Mouse (Mus musculus) myocyte (in vitro differentiated cells): ENCODE measurements around the gene Trim7. TPM values are rescaled to one million over a fixed set of nuclear protein-coding genes. Genes with fewer than 3 reads are reported as not detected.
"Not testable (repeated sequence)": the region's sequence is repeated elsewhere in the genome, so short reads cannot be mapped to it uniquely, and the experiment has no call there.

Experiments
- H3K27me3 ChIP-seq: one replicate; pipeline ENCODE4 v1.6.1; 2011; ENCODE audit not compliant: control insufficient read depth, insufficient read depth, insufficient read length
- H3K36me3 ChIP-seq: one replicate; pipeline ENCODE4 v1.6.1; 2011; ENCODE audit not compliant: control insufficient read depth, insufficient read depth
- H3K4me2 ChIP-seq: one replicate; pipeline ENCODE4 v1.6.1; 2011; ENCODE audit warnings: low read depth, control low read depth
- H3K4me3 ChIP-seq: one replicate; pipeline ENCODE4 v1.5.1; 2011; ENCODE audit warnings: mild to moderate bottlenecking, control low read depth, moderate library complexity
- H3K79me2 ChIP-seq: one replicate; pipeline ENCODE4 v1.6.1; 2011; ENCODE audit not compliant: control insufficient read depth, insufficient read depth
- H3ac ChIP-seq: one replicate; pipeline ENCODE4 v1.6.1; 2011; ENCODE audit not compliant: control insufficient read depth, insufficient read length
- CEBPB ChIP-seq: IDR thresholded peaks from 2 replicates; pipeline ENCODE4 v1.6.1; 2011; ENCODE audit warnings: mild to moderate bottlenecking, moderate library complexity; ENCODE audit not compliant: poor library complexity, insufficient read depth, severe bottlenecking
- E2F4 ChIP-seq: IDR thresholded peaks from one replicate; pipeline ENCODE4 v1.6.1; 2011; ENCODE audit warnings: mild to moderate bottlenecking, control low read depth, moderate library complexity; ENCODE audit not compliant: insufficient read depth
- MAX ChIP-seq: IDR thresholded peaks from one replicate; pipeline ENCODE4 v1.6.1; 2011; ENCODE audit warnings: low read depth, mild to moderate bottlenecking, control low read depth
- MYOD1 ChIP-seq, 3 experiments: IDR thresholded peaks; one replicate each; pipeline ENCODE4 v1.6.1; 2011; ENCODE audit warnings: control low read depth in 2 of 3, low read depth in 2 of 3, mild to moderate bottlenecking in 2 of 3, moderate library complexity in 1 of 3; ENCODE audit not compliant: insufficient read length in 2 of 3, control insufficient read depth in 1 of 3
- MYOG ChIP-seq, 3 experiments: IDR thresholded peaks; one replicate each; pipeline ENCODE4 v1.6.1; 2011; ENCODE audit warnings: control low read depth in 2 of 3, low read depth in 2 of 3, mild to moderate bottlenecking in 2 of 3; ENCODE audit not compliant: insufficient read length in 2 of 3, control insufficient read depth in 1 of 3, insufficient read depth in 1 of 3
- POLR2A ChIP-seq: IDR thresholded peaks from one replicate; pipeline ENCODE4 v1.6.1; 2011; ENCODE audit warnings: low read depth, mild to moderate bottlenecking, control low read depth, moderate library complexity; ENCODE audit not compliant: insufficient read length
- POLR2AphosphoS2 ChIP-seq: IDR thresholded peaks from one replicate; pipeline ENCODE4 v1.6.1; 2011; ENCODE audit warnings: low read depth, control low read depth; ENCODE audit not compliant: insufficient read length
- REST ChIP-seq: IDR thresholded peaks from one replicate; pipeline ENCODE4 v1.6.1; 2011; ENCODE audit warnings: mild to moderate bottlenecking, control low read depth, moderate library complexity; ENCODE audit not compliant: insufficient read depth, insufficient read length
- SRF ChIP-seq: IDR thresholded peaks from one replicate; pipeline ENCODE4 v1.6.1; 2011; ENCODE audit warnings: low read depth; ENCODE audit not compliant: control insufficient read depth, insufficient read length
- TCF12 ChIP-seq: IDR thresholded peaks from one replicate; pipeline ENCODE4 v1.6.1; 2011; ENCODE audit warnings: mild to moderate bottlenecking, control low read depth; ENCODE audit not compliant: poor library complexity, insufficient read depth, severe bottlenecking
- TCF3 ChIP-seq: IDR thresholded peaks from one replicate; pipeline ENCODE4 v1.6.1; 2011; ENCODE audit warnings: low read depth, control low read depth; ENCODE audit not compliant: insufficient read length
- USF1 ChIP-seq: IDR thresholded peaks from one replicate; pipeline ENCODE4 v1.6.1; 2011; ENCODE audit warnings: low read depth, mild to moderate bottlenecking, control low read depth, moderate library complexity
- polyA plus RNA-seq: library from polyadenylated mRNA; unstranded; fragments of >200 nt; fragmentation: generic; extraction: Trizol; gene quantifications from one replicate; pipeline ENCODE4 v1.2.1, GENCODE M21; 2012; ENCODE audit warnings: missing spikeins

Trim7 gene
- polyA plus RNA-seq: 5.4 TPM

DNA sequence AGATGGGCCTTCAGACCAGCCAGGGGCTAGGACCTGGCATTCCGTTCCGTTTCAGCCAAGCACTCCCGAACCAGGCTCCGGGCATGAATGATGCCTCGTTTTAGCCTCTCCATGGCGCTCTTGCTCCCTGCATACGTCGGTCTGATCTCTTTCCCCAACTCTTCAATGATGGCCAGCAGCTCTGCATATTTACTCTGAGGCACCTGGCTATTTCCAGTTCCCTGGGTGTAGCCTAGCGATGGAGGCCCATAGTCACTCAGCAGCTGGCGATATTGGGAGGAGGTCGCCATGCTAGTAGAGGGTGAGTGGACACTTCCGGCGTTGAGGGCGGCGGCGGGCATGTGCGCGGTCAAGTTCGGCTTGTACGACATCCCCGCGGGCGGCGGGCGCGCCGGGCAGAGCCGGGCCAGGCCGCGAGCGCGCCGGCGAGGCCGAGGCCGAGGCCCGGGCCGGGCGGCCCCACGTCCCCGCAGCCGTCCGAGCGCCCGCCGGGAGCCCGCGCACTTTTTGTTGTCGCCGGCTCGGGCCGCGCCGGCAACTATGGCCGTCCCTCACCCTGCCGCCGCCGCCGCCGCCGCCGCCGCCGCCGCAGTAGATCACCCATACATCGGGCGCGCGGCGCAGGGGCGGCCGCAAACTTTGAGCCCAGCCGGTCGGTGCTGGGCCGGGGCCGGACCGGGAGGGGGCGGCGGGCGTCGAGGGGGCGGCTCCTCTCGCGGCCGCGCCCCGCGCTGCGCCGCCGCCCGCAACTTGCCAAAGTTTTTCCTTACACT lies at the start of gene Trim7, which contains the start of gene Gm12184:
TSS of gene Trim7 (plus strand) at position 162 of the 773 bp plus-strand sequence.
TSS of gene Gm12184 (minus strand) at position 677 of the 773 bp plus-strand sequence.
- not testable (repeated sequence) for H3K27me3 ChIP-seq, H3K79me2 ChIP-seq, H3K36me3 ChIP-seq, H3ac ChIP-seq
- peak within 1 kb of the TSS; percentile 28 for H3K4me3 ChIP-seq
- H3K4me2 ChIP-seq: peak within 1 kb of the TSS; percentile 58

GRCm38 (mm10) chr11:48776664-48777063 lies 49.3 kb upstream of the Trim7 start:
- H3K4me3 ChIP-seq: no peak overlapping the region
- H3ac ChIP-seq: no peak overlapping the region
- no peaks in the 10 kb centered on the region for H3K27me3 ChIP-seq
- TF ChIP-seq USF1: no peak
- no peak for TF ChIP-seq TCF3
- no peak for TF ChIP-seq MYOD1 (IDR thresholded peaks at IDR 0.05; ENCODE audit: control insufficient read depth in 1 of 3, insufficient read length in 2 of 3, low read depth in 2 of 3)
- TF ChIP-seq MAX: no peak
- TF ChIP-seq CEBPB: no peak
- TF ChIP-seq POLR2A: no peak
- TF ChIP-seq TCF12: no peak
- TF ChIP-seq E2F4: no peak
- no peak for TF ChIP-seq SRF
- TF ChIP-seq MYOG (IDR thresholded peaks at IDR 0.05; ENCODE audit: control insufficient read depth in 1 of 3, insufficient read depth in 1 of 3, insufficient read length in 2 of 3, low read depth in 2 of 3): no peak
- TF ChIP-seq REST: no peak
- no peak for TF ChIP-seq POLR2AphosphoS2
- H3K36me3 ChIP-seq: no peaks in the 10 kb centered on the region
- no peak overlapping the region for H3K4me2 ChIP-seq
- H3K79me2 ChIP-seq: no peaks in the 10 kb centered on the region

GRCm38 (mm10) chr11:48777303-48777702 lies 48.6 kb upstream of the Trim7 start:
- TF ChIP-seq MYOG (IDR thresholded peaks at IDR 0.05; ENCODE audit: control insufficient read depth in 1 of 3, insufficient read depth in 1 of 3, insufficient read length in 2 of 3, low read depth in 2 of 3): no peak
- TF ChIP-seq SRF: no peak
- no peak for TF ChIP-seq TCF3
- no peak for TF ChIP-seq MYOD1 (IDR thresholded peaks at IDR 0.05; ENCODE audit: control insufficient read depth in 1 of 3, insufficient read length in 2 of 3, low read depth in 2 of 3)
- no peak for TF ChIP-seq USF1
- H3ac ChIP-seq: no peak overlapping the region
- H3K4me3 ChIP-seq: no peak overlapping the region
- H3K27me3 ChIP-seq: no peaks in the 10 kb centered on the region
- no peaks in the 10 kb centered on the region for H3K79me2 ChIP-seq
- no peaks in the 10 kb centered on the region for H3K36me3 ChIP-seq
- no peak overlapping the region for H3K4me2 ChIP-seq

DNA sequence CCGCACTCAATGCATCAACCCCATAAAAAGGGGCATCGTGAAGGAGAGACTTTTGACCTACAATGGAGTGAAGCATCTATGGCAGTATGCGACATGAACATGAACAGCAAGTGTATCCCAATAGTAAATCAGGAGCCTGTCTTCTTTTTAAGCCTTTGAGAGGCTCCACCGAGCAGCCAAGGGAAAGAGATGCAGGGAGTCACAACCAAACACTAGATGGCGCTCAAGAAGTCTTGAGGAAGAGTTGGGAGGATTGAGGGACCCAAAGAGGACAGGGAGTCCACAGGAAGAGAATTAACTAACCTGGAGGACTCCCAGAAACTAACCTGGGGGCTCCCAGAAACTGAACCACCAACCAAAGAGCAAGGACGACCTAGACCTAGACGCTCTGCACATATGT lies 46.5 kb upstream of the Trim7 start:
- H3K4me2 ChIP-seq: no peak overlapping the region
- H3K79me2 ChIP-seq: no peaks in the 10 kb centered on the region
- H3ac ChIP-seq: no peak overlapping the region
- no peak overlapping the region for H3K4me3 ChIP-seq
- TF ChIP-seq MYOG (IDR thresholded peaks at IDR 0.05; ENCODE audit: control insufficient read depth in 1 of 3, insufficient read depth in 1 of 3, insufficient read length in 2 of 3, low read depth in 2 of 3) (no peak), TCF12 (no peak), MYOD1 (IDR thresholded peaks at IDR 0.05; ENCODE audit: control insufficient read depth in 1 of 3, insufficient read length in 2 of 3, low read depth in 2 of 3) (no peak), REST (no peak), POLR2A (no peak)
- H3K27me3 ChIP-seq: no peaks in the 10 kb centered on the region
- H3K36me3 ChIP-seq: no peaks in the 10 kb centered on the region

DNA sequence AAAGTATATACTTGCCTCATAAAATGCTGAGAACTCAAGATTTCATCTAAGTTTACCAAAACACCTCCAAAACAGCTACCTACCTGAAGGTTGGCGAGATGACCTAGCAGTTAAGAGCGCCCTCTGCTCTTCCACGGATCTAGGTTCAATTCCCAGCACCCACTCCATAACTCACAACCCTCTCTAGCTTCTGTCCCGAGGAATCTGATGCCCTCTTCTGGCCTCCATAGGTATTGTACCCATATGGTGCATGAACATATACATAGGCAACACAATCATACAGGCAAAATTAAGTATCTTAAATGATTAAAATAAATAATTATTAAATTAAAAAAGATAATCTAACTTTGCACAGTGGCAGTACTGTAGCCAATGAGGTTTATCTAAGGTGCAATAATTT lies 43.7 kb upstream of the Trim7 start:
- H3K27me3 ChIP-seq: no peaks in the 10 kb centered on the region
- H3K4me3 ChIP-seq: no peak overlapping the region
- no peaks in the 10 kb centered on the region for H3K79me2 ChIP-seq
- H3K36me3 ChIP-seq: no peaks in the 10 kb centered on the region
- no peak overlapping the region for H3K4me2 ChIP-seq
- TF ChIP-seq POLR2AphosphoS2: no peak
- TF ChIP-seq REST: no peak
- TF ChIP-seq POLR2A: no peak
- no peak for TF ChIP-seq TCF3
- H3ac ChIP-seq: no peak overlapping the region
